Mouse (Mus musculus) erythroblast, embryonic 14.5 days (primary cell): ENCODE data around the gene Bud13. TPM values are rescaled to one million over a fixed set of nuclear protein-coding genes. Genes with fewer than 3 reads are reported as not detected.

Source experiments
- H3K27me3 ChIP-seq: 2 replicates; pipeline ENCODE4 v1.6.1; 2012; ENCODE audit warnings: inconsistent platforms; ENCODE audit not compliant: control insufficient read depth
- H3K36me3 ChIP-seq: 2 replicates; pipeline ENCODE4 v1.6.1; 2012; ENCODE audit warnings: mild to moderate bottlenecking, inconsistent platforms; ENCODE audit not compliant: control insufficient read depth
- H3K4me1 ChIP-seq: 2 replicates; pipeline ENCODE4 v1.6.1; 2012; ENCODE audit warnings: inconsistent platforms; ENCODE audit not compliant: control insufficient read depth
- H3K4me3 ChIP-seq: replicated peaks from 2 replicates; pipeline ENCODE3; 2012; ENCODE audit warnings: moderate library complexity, mild to moderate bottlenecking, inconsistent platforms
- H3K9me3 ChIP-seq: 2 replicates; pipeline ENCODE4 v1.6.1; 2012; ENCODE audit warnings: low read length, inconsistent platforms, mixed read lengths; ENCODE audit not compliant: control insufficient read depth
- GATA1 ChIP-seq: IDR thresholded peaks from 2 replicates; pipeline ENCODE4 v1.6.1; 2012; ENCODE audit warnings: low read length, inconsistent platforms, mixed read lengths
- TAL1 ChIP-seq: IDR thresholded peaks from 3 replicates; pipeline ENCODE4 v1.6.1; 2012; ENCODE audit warnings: low read length, inconsistent platforms, mixed read lengths
- polyA plus RNA-seq: library from polyadenylated mRNA; stranded (reverse); fragments of >175 nt; gene quantifications from 2 replicates; pipeline ENCODE4 v1.2.3, GENCODE M21; 2012

The Bud13 gene
- polyA plus RNA-seq, 1 experiment, result 0.45 TPM

DNA sequence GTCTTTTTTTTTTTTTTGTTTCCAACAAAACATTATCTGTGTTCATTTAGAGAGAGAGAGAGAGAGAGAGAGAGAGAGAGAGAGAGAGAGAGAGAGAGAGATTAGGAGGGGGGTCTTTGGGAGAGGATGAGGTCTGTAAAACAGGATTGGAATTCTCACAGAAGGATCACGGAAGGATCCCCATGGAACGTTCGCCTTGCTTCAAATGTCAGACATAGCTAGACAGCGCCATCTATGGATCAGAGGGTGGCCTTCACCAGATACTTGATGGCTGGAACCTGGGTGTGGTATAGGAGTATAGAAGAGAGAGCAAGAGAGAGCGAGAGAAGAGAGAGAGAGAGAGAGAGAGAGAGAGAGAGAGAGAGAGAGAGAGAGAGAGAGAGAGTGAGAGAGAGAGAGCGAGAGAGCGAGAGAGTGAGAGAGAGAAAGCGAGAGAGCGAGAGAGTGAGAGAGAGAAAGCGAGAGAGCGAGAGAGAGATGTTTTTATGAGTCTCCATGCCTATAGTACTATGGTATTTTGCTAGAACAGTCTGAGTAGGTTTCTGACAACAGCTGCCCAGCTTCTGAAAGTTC is 36.0 kb upstream of the Bud13 start:
- Histone ChIP-seq H3K36me3 (no peaks in the 10 kb centered on the region), H3K4me1 (peaks cover 1% of the 10 kb centered on the region; the same call in 1 of the 2 replicates), H3K27me3 (no peaks in the 10 kb centered on the region), H3K4me3 (no peak overlapping the region), H3K9me3 (no peaks in the 10 kb centered on the region)
- TF ChIP-seq GATA1 (no peak), TAL1 (no peak)

DNA sequence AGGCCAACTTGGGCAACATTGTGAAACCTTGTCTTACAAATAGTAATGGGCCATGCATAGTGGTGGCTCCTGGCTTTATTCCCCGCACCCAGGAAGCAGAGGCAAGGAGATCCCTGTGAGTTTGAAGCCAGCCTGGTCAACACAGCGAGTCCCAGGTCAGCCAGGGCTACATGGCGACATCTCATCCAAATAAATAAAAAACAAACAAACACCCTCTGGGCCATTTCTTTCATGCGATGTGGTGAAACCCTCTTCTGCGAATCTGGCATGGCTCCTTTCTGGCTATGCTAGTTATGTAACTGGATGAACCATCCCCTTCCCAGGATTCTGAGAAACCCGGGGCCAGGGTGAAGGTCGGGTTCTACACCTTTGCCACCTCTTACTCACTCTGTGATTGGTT is 26.6 kb upstream of the Bud13 start:
- H3K27me3 ChIP-seq, result no peaks in the 10 kb centered on the region

DNA sequence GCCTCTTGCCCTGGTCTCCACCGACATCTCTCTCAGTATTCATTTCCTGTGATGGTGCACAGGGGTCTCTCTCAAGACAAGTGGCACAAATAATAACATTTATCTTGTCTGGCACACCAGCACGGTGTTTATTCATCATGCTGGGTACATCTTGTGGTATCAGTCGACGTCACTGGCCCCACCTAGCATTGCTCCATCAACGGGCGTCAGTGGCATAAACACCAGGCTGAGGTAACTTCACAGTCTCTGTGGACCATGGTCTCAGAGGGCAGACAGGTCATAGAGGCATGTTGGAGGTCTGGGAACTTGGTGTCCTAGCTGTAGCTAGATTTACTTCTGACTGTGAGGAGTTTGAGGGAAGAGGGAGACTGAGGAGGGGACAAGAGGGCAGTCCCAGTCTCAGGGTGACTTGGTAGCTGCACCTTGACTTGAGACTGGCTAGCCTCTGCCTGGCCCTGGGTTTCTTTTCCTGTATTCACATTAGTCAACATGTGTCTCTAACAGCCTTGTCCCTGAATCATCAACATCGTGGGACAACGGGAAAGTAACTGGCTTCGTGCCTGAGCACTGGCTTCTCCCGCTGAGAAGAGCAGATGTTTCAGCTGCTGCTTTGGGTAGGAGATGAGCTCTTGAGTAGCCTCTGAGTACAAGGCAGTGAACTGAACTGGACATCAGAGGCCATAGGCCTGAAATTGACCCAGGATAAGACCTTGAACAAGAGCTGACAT is 26.0 kb upstream of the Bud13 start:
- TF ChIP-seq GATA1 (no peak), TAL1 (no peak)
- H3K4me1 ChIP-seq, result no peaks in the 10 kb centered on the region; the same call in 1 of the 2 replicates
- H3K27me3 ChIP-seq, result no peaks in the 10 kb centered on the region
- H3K4me3 ChIP-seq, result no peak overlapping the region
- H3K9me3 ChIP-seq, result no peaks in the 10 kb centered on the region
- no peaks in the 10 kb centered on the region for H3K36me3 ChIP-seq

More for the DNA sequence above, 26.6 kb upstream of the Bud13 start:
- H3K4me3 ChIP-seq, result no peak overlapping the region
- H3K4me1 ChIP-seq, result no peaks in the 10 kb centered on the region; the same call in 1 of the 2 replicates
- no peaks in the 10 kb centered on the region for H3K9me3 ChIP-seq
- TF ChIP-seq GATA1, result no peak
- TF ChIP-seq TAL1, result no peak
- no peaks in the 10 kb centered on the region for H3K36me3 ChIP-seq

DNA sequence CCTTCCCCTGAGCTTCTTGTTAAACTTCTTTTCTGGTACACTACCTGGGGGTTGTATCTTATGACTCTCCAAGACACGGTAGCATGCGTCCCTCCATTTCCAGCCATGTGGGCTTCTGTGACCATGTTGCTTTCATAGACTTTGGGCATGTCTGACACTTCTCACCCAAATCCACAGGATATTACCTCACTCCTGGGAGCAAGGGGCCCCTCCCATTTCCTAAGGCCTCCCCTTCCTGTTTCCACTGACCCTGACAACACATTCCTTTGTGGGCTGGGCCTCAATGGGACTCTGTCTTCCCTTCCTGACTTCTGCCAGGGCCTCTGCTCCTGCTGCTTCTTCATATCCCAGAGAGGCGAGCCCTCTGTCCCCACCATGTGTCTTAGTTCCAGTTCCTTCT is 25.3 kb upstream of the Bud13 start:
- Histone ChIP-seq H3K4me3 (no peak overlapping the region), H3K9me3 (no peaks in the 10 kb centered on the region), H3K27me3 (no peaks in the 10 kb centered on the region), H3K4me1 (no peaks in the 10 kb centered on the region; the same call in 1 of the 2 replicates), H3K36me3 (no peaks in the 10 kb centered on the region)
- no peak for TF ChIP-seq TAL1
- TF ChIP-seq GATA1, result no peak

DNA sequence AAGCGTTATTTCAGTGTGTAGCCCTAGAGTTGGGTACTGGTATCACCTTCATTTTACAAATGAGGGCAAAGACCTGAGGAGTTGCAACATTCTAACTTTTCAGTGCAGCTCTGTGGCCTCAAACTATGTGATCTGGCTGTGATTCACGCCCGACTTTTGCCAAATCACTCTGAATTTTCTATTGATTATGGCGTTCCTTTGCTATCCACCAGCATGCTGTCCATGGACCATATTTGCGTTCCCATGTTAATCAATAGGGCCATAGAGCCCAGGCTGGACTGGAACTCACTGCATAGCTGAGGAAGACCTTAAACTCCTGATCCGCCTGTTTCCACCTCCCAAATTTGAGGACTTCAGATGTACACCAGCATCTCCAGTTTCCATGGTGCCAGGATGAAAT is 23.7 kb upstream of the Bud13 start:
- H3K36me3 ChIP-seq, result no peaks in the 10 kb centered on the region
- H3K4me1 ChIP-seq, result no peaks in the 10 kb centered on the region; the same call in 1 of the 2 replicates
- no peaks in the 10 kb centered on the region for H3K9me3 ChIP-seq
- TF ChIP-seq GATA1, result no peak
- no peak for TF ChIP-seq TAL1
- no peak overlapping the region for H3K4me3 ChIP-seq
- H3K27me3 ChIP-seq, result no peaks in the 10 kb centered on the region

DNA sequence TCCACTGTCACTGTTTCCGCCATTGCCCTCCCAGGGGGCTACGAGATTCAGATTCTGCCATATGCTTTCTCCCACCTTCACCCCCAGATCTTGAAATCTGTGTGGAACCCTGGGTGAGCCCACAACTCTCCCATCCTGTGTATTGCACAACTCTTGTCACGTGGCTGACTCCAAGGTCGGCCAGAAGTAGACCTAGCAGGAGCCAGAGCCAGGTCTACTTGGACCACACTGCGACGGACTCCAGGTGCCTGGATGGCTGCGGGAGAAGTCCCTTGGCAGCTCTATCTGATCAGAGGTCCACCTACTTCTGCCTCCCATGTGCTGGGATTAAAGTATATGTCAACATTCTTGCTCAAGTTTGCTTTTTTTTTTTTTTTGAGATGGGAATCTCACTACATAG is 21.7 kb upstream of the Bud13 start:
- Histone ChIP-seq H3K4me1 (no peaks in the 10 kb centered on the region; the same call in 1 of the 2 replicates), H3K36me3 (no peaks in the 10 kb centered on the region), H3K4me3 (no peak overlapping the region), H3K27me3 (no peaks in the 10 kb centered on the region), H3K9me3 (no peaks in the 10 kb centered on the region)
- no peak for TF ChIP-seq TAL1
- TF ChIP-seq GATA1, result no peak

DNA sequence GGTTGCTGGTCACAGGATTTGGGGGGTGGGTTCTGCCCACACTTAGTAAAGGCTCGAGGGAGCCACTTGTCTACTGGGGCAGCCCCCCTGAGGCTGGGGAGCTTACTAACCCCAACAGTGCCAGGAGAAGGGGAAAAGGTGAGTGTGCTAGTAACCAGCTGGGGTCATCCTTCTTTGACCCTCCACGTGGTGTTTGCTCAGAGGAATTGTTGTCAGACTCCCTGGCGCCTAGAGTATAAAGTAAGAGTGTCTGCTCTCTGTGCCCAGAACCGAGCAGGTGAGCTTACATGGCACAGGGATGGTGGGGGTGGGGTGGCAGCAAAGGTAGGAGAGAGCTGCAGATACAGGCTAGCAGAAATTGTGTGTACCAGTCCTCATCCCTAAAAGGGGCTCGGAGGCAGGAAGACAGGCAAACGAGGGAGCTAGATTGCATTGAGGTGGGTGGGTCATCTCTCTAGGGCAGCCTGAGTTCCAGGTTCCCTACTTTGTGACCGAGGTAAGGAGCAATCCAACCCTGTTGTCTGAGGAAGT is 14.4 kb upstream of the Bud13 start, which contains the start of gene Apoa5:
Gene Apoa5, plus strand, starts transcription at position 291 of the 531 bp plus-strand sequence.
- TF ChIP-seq TAL1 (no peak), GATA1 (no peak)
- Histone ChIP-seq H3K27me3 (peaks cover 23% of the 10 kb centered on the region), H3K9me3 (no peaks in the 10 kb centered on the region), H3K4me1 (peaks cover 18% of the 10 kb centered on the region), H3K36me3 (no peaks in the 10 kb centered on the region), H3K4me3 (no peak within 1 kb of the TSS)

DNA sequence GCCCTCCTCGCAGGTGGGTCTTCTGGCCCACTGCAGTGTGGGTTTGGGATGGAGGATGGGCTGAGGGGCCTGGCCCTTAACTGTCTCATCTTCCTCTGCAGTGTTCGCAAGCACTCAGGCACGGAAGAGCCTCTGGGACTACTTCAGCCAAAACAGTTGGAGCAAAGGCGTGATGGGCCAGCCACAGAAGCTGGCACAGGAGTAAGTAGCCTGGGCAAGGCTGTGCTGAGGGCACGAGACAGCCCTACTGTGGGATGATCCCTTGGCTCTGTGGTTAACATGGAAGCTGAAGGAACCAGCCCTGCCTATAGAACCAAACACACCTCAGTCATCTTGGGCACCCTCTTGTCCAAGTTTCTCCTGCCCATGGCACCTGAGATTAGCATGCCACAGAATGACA is 13.7 kb upstream of the Bud13 start:
- H3K27me3 ChIP-seq, result peaks cover 23% of the 10 kb centered on the region
- H3K4me1 ChIP-seq, result peaks cover 25% of the 10 kb centered on the region
- H3K9me3 ChIP-seq, result no peaks in the 10 kb centered on the region
- no peaks in the 10 kb centered on the region for H3K36me3 ChIP-seq
- no peak for TF ChIP-seq GATA1
- TF ChIP-seq TAL1, result no peak
- no peak overlapping the region for H3K4me3 ChIP-seq

DNA sequence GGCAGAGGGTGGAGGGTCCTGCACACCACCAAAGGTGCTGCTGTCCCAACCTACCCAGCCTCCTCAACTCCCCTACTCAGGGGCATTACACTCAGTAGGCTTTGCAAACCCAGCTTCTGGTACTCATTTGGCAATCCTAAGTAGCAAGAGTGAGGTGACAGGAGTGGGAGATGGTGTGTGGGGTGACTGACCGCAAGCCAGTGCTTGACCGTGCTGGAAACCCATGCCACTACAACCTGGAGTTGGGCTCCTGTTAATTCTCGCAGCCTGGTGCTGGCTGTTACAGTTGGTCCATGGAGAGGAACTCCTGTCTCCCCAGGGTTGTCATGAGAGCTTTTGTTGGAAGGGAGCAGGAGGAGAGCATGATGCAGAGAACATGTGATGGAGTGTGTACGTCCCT is 12.0 kb upstream of the Bud13 start:
- no peaks in the 10 kb centered on the region for H3K9me3 ChIP-seq
- H3K4me3 ChIP-seq, result no peak overlapping the region
- peaks cover 30% of the 10 kb centered on the region for H3K4me1 ChIP-seq
- peaks cover 15% of the 10 kb centered on the region for H3K36me3 ChIP-seq
- no peak for TF ChIP-seq TAL1
- H3K27me3 ChIP-seq, result peaks cover 23% of the 10 kb centered on the region
